Mouse (Mus musculus): ENCODE results near the gene Olfr235. TPM values are rescaled to one million over a fixed set of nuclear protein-coding genes. Genes with fewer than 3 reads are reported as not detected.
"Not testable (repeated sequence)": the region's sequence is repeated elsewhere in the genome, so short reads cannot be mapped to it uniquely, and the experiment has no call there.

Olfr235 gene
- total RNA-seq (2021): not detected
- long read RNA-seq, experiment 1: 0 reads
- long read RNA-seq, experiment 2: 0 reads

DNA sequence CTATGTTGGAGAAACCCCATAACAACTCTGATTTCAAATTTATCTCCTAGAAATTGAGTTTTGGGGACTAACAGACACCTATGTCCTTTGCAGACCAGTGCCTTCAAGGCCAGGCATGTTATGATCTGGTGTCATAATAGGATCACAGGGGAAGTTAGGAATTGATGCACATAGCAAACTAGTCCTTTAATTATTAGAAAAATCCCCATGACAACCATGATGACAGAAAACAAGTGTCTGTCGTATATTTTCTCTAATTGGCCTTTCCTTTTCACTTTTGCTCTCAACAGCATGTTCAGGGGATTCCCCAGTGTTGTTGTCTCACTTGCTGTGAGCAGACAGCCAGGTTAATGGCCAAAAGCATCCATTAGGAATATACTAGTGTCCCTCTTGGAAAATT lies at the start of gene Olfr235:
TSS of gene Olfr235 (plus strand) at position 301 of the 400 bp plus-strand sequence.
- no peak for DNase-seq (ENCODE audit: low spot score in 2 of 2)

DNA sequence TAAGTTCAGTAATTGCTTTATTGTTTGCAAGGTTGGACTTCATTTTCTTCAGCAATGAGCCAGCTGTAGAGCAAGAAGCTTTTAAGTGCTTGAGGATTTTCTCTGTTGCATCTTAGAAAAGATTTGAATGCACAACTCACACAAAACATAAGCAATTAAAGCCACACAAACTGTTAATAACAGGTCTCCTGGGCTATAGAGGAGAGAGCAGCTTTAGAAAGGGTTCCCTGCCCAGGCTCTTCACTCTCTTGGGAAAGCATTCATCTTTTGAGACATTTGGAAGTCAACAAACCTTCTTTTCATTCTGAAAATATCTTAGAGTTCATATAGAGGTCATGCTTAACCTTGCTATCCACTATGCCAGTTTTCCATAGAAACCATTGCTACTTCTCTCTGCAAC lies 28.3 kb upstream of the Olfr235 start, which contains the start of gene Olfr1432:
TSS of gene Olfr1432 (minus strand) at position 101 of the 400 bp plus-strand sequence.
- not testable (repeated sequence) for DNase-seq (ENCODE audit: low spot score in 2 of 2)

DNA sequence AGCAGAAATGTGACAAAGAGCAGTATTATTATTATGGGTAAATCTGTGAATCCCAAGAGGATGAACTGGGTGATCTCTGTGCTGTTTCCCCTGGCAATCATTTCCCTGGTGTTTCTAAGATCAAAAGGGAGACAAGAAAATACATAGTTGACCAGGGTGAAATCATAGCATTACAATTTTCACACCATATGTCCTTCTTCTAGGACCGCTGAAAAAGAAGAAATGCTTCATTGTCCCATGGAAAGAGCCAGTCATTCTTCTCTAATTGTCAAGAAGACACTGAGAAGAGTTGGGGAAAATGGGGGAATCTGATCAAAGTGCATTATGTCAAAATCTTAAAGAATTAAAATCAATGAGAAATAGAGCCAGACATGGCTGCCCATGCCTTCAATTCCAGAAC lies 19.3 kb upstream of the Olfr235 start, which contains the start of gene Olfr262:
TSS of gene Olfr262 (minus strand) at position 101 of the 400 bp plus-strand sequence.
- no peak for DNase-seq (ENCODE audit: low spot score in 2 of 2)

DNA sequence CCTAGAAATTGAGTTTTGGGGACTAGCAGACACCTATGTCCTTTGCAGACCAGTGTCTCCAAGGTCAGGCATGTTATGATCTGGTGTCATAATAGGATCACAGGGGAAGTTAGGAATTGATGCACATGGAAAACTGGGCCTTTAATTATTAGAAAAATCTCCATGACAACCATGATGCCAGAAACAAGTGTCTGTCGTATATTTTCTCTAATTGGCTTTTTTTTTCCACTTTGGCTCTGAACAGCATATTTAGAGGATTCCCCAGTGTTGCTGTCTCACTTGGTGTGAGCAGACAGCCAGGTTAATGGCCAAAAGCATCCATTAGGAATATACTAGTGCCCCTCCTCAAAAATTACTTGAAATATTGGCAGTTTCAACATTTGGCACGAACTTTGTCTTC lies 18.7 kb downstream of the Olfr235 start, which contains the start of gene Olfr1434:
TSS of gene Olfr1434 (plus strand) at position 301 of the 400 bp plus-strand sequence.
- no peak for DNase-seq (ENCODE audit: low spot score in 2 of 2)

DNA sequence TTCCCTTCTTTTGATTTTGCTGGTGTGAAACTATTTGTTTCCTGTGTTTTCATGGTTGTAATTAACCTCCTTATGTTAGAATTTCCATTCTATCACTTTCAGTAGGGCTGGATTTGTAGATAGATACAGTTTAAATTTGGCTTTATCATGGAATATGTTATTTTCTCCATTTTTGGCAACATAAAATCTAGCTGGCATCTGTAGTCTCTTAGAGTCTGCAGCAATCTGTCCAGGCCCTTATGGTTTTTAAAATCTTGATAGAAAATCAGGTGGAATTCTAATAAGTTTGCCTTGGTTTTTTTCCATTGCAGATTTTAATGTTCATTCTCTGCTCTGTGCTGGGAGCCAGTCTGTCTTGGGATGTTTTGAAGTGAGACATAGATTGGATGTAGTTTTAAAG lies 32.1 kb downstream of the Olfr235 start:
- DNase-seq (ENCODE audit: low spot score in 2 of 2): no peak

DNA sequence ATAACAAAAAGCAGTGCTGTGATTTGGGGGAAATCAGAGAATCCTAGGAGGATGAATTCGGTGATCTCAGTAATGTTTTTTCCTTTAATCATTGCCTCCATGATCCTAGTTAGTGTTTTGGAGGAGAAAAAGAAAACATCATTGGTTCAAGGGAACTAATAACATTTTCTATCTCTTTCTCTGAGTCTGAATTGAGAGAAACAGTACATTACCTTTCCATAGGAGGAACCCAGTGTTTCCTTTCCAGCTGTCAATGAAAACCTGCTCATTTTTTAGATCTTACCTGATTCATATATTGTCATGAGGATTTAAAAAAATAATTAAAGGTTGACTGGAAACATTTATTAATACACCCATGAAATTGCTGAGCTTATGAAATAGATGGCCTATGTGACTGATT lies 38.2 kb downstream of the Olfr235 start, which contains the start of gene Olfr1436:
TSS of gene Olfr1436 (minus strand) at position 101 of the 400 bp plus-strand sequence.
- DNase-seq (ENCODE audit: low spot score in 2 of 2): not testable (repeated sequence)

Other genes starting within 250 kb of the Olfr235 start
- gene Olfr1423, start 219.7 kb upstream of the Olfr235 start, total RNA-seq (2021): not detected
- gene Olfr1424, start 198.3 kb upstream of the Olfr235 start, total RNA-seq (2021): not detected
- gene Olfr1425, start 183.3 kb upstream of the Olfr235 start, total RNA-seq (2021): not detected
- gene Olfr1426, start 169.0 kb upstream of the Olfr235 start, total RNA-seq (2021): not detected
- not detected for gene Olfr1427, start 157.7 kb upstream of the Olfr235 start, total RNA-seq (2021)
- gene Olfr1428, start 145.1 kb upstream of the Olfr235 start, total RNA-seq (2021): not detected
- gene Olfr76, start 137.8 kb upstream of the Olfr235 start, total RNA-seq (2021): not detected
- not detected for gene Olfr1555-ps1, start 90.9 kb upstream of the Olfr235 start, total RNA-seq (2021)
- gene Olfr1431, start 60.4 kb upstream of the Olfr235 start, total RNA-seq (2021): not detected
- gene Olfr1432, start 28.4 kb upstream of the Olfr235 start, total RNA-seq (2021): not detected
- not detected for gene Olfr262, start 19.4 kb upstream of the Olfr235 start, total RNA-seq (2021)
- gene Olfr1434, start 18.8 kb downstream of the Olfr235 start, total RNA-seq (2021): not detected
- not detected for gene Olfr1436, start 38.1 kb downstream of the Olfr235 start, total RNA-seq (2021)
- not detected for gene Olfr1437, start 64.1 kb downstream of the Olfr235 start, total RNA-seq (2021)
- gene Olfr1438-ps1, start 74.9 kb downstream of the Olfr235 start, total RNA-seq (2021): not detected
- not detected for gene Olfr1440, start 126.2 kb downstream of the Olfr235 start, total RNA-seq (2021)
- gene Olfr1441, start 156.4 kb downstream of the Olfr235 start, total RNA-seq (2021): not detected
- gene Pfpl, start 166.9 kb downstream of the Olfr235 start, total RNA-seq (2021): not detected
- gene Mpeg1, start 199.7 kb downstream of the Olfr235 start, total RNA-seq (2021): 1 to 10 TPM; 9.7 TPM
- 10 to 100 TPM; 34.3 to 36.9 TPM for gene Dtx4, start 240.4 kb downstream of the Olfr235 start, total RNA-seq (2021)